Mouse (Mus musculus): ENCODE data around the gene Pdlim3.

DNA sequence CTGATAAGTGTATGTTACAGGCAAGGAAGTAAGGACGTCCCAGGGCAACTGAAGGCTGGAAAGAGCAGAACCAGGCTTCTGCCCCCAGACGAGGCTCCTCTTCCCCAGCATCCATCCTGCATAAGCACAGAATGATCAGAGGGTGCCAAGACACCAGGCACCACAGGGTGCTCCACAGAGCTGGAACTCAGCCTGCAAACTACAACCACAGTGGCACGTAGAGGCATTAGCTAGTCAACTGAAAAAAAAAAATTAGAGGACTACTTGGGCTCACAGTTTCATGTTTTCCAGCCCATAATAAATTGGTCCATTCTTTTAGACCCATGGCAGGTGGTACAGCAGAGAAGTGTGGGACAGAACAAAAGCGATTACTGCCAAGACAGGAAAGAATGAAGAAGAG is 39.4 kb upstream of the Pdlim3 start:
- no peak for TF ChIP-seq MAZ (IDR thresholded peaks at IDR 0.05; ENCODE audit: low read depth, low read length)
- TF ChIP-seq GATA1 (IDR thresholded peaks at IDR 0.05; ENCODE audit: low read depth, low read length) = no peak
- no peak for TF ChIP-seq USF2 (IDR thresholded peaks at IDR 0.05; ENCODE audit: borderline replicate concordance in 1 of 2, insufficient read depth in 1 of 2, low read depth in 1 of 2, low read length in 2 of 2)
- no peak for TF ChIP-seq POLR2A (IDR thresholded peaks at IDR 0.05; ENCODE audit: control insufficient read depth in 1 of 2, insufficient read depth in 1 of 2, low read depth in 1 of 2, low read length in 2 of 2, poor library complexity in 1 of 2)

All from MEL (cell line).